Mouse (Mus musculus) liver, embryonic 14.5 days (tissue): ENCODE results near the gene Nus1. TPM values are rescaled to one million over a fixed set of nuclear protein-coding genes. Genes with fewer than 3 reads are reported as not detected.

ENCODE experiments used
- ATAC-seq: fragments of 200-750 bp; cut with Nextera tagmentation; 2 replicates; pipeline ENCODE4 v1.8.0; 2017; ENCODE audit warnings: moderate number of reproducible peaks, mild to moderate bottlenecking, moderate library complexity; ENCODE audit not compliant: insufficient read depth
- DNase-seq, 3 experiments: peaks; one replicate each; pipeline ENCODE4 v3.0.0-alpha.2; 2012 to 2013; ENCODE audit warnings: low read depth in 3 of 3, low spot score in 3 of 3
- H3K27ac ChIP-seq: fragments of 300-500 bp; sonication (generic); 2 replicates; pipeline ENCODE4 v1.5.1; 2014; ENCODE audit warnings: moderate library complexity, mild to moderate bottlenecking, control low read depth, inconsistent platforms
- H3K27me3 ChIP-seq: fragments of 300-500 bp; sonication (generic); 2 replicates; pipeline ENCODE4 v1.6.1; 2014; ENCODE audit warnings: mild to moderate bottlenecking, low read length, moderate library complexity; ENCODE audit not compliant: control insufficient read depth, insufficient read depth
- H3K36me3 ChIP-seq: fragments of 300-500 bp; sonication (generic); replicated peaks from 2 replicates; pipeline ENCODE4 v1.6.1; 2014; ENCODE audit warnings: low read depth; ENCODE audit not compliant: control insufficient read depth, insufficient read depth
- H3K4me1 ChIP-seq, 2 experiments: fragments of 200-500 bp in 1 of 2; fragments of 300-500 bp in 1 of 2; sonication (generic) in 1 of 2; replicated peaks; 2 replicates each; pipeline ENCODE4 v1.6.1; 2012 to 2014; ENCODE audit warnings: antibody characterized with exemption in 1 of 2, inconsistent platforms in 1 of 2, low read length in 1 of 2; ENCODE audit not compliant: control insufficient read depth in 2 of 2, insufficient read depth in 2 of 2
- H3K4me2 ChIP-seq: fragments of 300-500 bp; sonication (generic); 2 replicates; pipeline ENCODE4 v1.6.1; 2014; ENCODE audit warnings: low read depth, mild to moderate bottlenecking, control low read depth, moderate library complexity
- H3K4me3 ChIP-seq, 2 experiments: fragments of 200-500 bp in 1 of 2; fragments of 300-500 bp in 1 of 2; sonication (generic) in 1 of 2; 2 replicates each; pipeline ENCODE4 v1.5.1; 2012 to 2014; ENCODE audit warnings: low read depth in 2 of 2, low read length in 2 of 2, mild to moderate bottlenecking in 2 of 2, control low read depth in 1 of 2, inconsistent platforms in 1 of 2, moderate library complexity in 1 of 2; ENCODE audit not compliant: insufficient read depth in 1 of 2
- H3K9ac ChIP-seq: fragments of 300-500 bp; sonication (generic); replicated peaks from 2 replicates; pipeline ENCODE4 v1.6.1; 2014; ENCODE audit warnings: mild to moderate bottlenecking, control low read depth, moderate library complexity
- H3K9me3 ChIP-seq: fragments of 300-500 bp; sonication (generic); 2 replicates; pipeline ENCODE4 v1.6.1; 2016; ENCODE audit warnings: low read length, mixed read lengths; ENCODE audit not compliant: control insufficient read depth
- CTCF ChIP-seq: IDR thresholded peaks from 2 replicates; pipeline ENCODE4 v1.5.1; 2016; ENCODE audit warnings: antibody characterized with exemption, low read depth, control low read depth
- EP300 ChIP-seq: IDR thresholded peaks from 2 replicates; pipeline ENCODE4 v1.6.1; 2016; ENCODE audit warnings: antibody characterized with exemption, low read depth
- WGBS: fragments of 180-500 bp; shearing (Covaris S2); extraction: QIAGEN DNeasy Blood & Tissue Kit; methylation state at CpG from one replicate; pipeline ENCODE4 v1.1.7; 2014; ENCODE audit not compliant: insufficient replicate concordance; 5-methylcytosine and 5-hydroxymethylcytosine counted together
- polyA plus RNA-seq, 2 experiments: library from polyadenylated mRNA; depleted of rRNA in 1 of 2; stranded (reverse) in 1 of 2; unstranded in 1 of 2; fragments of >200 nt; fragmentation: Nextera tagmentation in 1 of 2; extraction: Ambion mirVana in 1 of 2; gene quantifications; 2 replicates each; pipeline versions ENCODE4 v1.2.1 to v1.2.3; 2012 to 2014

Gene Nus1
- polyA plus RNA-seq, 2 experiments, result 4.9 to 8.4 TPM

GRCm38 (mm10) chr10:52384823-52385610, 32.3 kb upstream of the Nus1 start:
- ATAC-seq (no peak), DNase-seq (peak in 1 of 3 experiments; percentile 31)
- no peak overlapping the region for H3K4me2 ChIP-seq

GRCm38 (mm10) chr10:52387192-52387591, 30.2 kb upstream of the Nus1 start:
- no peaks in the 10 kb centered on the region for H3K9me3 ChIP-seq
- no peak overlapping the region for H3K27ac ChIP-seq
- no peak overlapping the region for H3K9ac ChIP-seq
- 50% methylated on average over 4 of the region's 4 CpGs for WGBS
- ATAC-seq (no peak), DNase-seq (no peak)
- no peak overlapping the region for H3K4me3 ChIP-seq
- no peaks in the 10 kb centered on the region for H3K36me3 ChIP-seq
- H3K4me2 ChIP-seq, result no peak overlapping the region
- H3K4me1 ChIP-seq, result peaks cover 4 to 8% of the 10 kb centered on the region in 2 experiments
- H3K27me3 ChIP-seq, result no peaks in the 10 kb centered on the region; the same call in 1 of the 2 replicates
- no peak for TF ChIP-seq CTCF
- TF ChIP-seq EP300, result no peak

More at GRCm38 (mm10) chr10:52384823-52385610, 32.3 kb upstream of the Nus1 start:
- Histone ChIP-seq H3K9ac (no peak overlapping the region), H3K4me1 (peaks cover 4 to 8% of the 10 kb centered on the region in 2 experiments), H3K36me3 (no peaks in the 10 kb centered on the region), H3K27me3 (no peaks in the 10 kb centered on the region), H3K9me3 (no peaks in the 10 kb centered on the region), H3K27ac (no peak overlapping the region), H3K4me3 (no peak overlapping the region)
- peak; percentile 76 for TF ChIP-seq CTCF
- no peak for TF ChIP-seq EP300
- WGBS, result 51% methylated on average over 8 of the region's 8 CpGs

- TF ChIP-seq EP300, result no peak
- TF ChIP-seq CTCF, result no peak
- no peak within 1 kb of the TSS for H3K4me2 ChIP-seq
- H3K9ac ChIP-seq, result no peak within 1 kb of the TSS
- WGBS, result 54% methylated on average over 5 of the region's 5 CpGs
- ATAC-seq, result no peak
- no peaks in the 10 kb centered on the region for H3K9me3 ChIP-seq
- H3K27ac ChIP-seq, result no peak within 1 kb of the TSS
- DNase-seq, result no peak
- H3K36me3 ChIP-seq, result no peaks in the 10 kb centered on the region
- H3K4me1 ChIP-seq, result no peaks in the 10 kb centered on the region
- H3K27me3 ChIP-seq, result no peaks in the 10 kb centered on the region; the same call in 1 of the 2 replicates
- no peak within 1 kb of the TSS for H3K4me3 ChIP-seq
Measured at GRCm38 (mm10) chr10:52388922-52389430, 28.4 kb upstream of the Nus1 start, which contains the start of gene Nepn. Nepn (plus strand) TSS chr10:52388972.

- Histone ChIP-seq H3K27me3 (no peaks in the 10 kb centered on the region; the same call in 1 of the 2 replicates), H3K36me3 (no peaks in the 10 kb centered on the region), H3K9ac (no peak overlapping the region), H3K4me2 (no peak overlapping the region), H3K4me3 (no peak overlapping the region), H3K4me1 (no peaks in the 10 kb centered on the region), H3K27ac (no peak overlapping the region), H3K9me3 (no peaks in the 10 kb centered on the region)
- ATAC-seq (no peak), DNase-seq (no peak)
- 50% methylated on average over 3 of the region's 3 CpGs for WGBS
- TF ChIP-seq CTCF (no peak), EP300 (no peak)
Measured at GRCm38 (mm10) chr10:52389438-52389837, 27.9 kb upstream of the Nus1 start.

- no peak for DNase-seq
- Histone ChIP-seq H3K27ac (no peak overlapping the region), H3K4me3 (no peak overlapping the region), H3K36me3 (no peaks in the 10 kb centered on the region), H3K9me3 (no peaks in the 10 kb centered on the region), H3K27me3 (no peaks in the 10 kb centered on the region; the same call in 1 of the 2 replicates), H3K9ac (no peak overlapping the region), H3K4me1 (no peaks in the 10 kb centered on the region), H3K4me2 (no peak overlapping the region)
- ATAC-seq, result no peak
- TF ChIP-seq EP300 (no peak), CTCF (no peak)
- WGBS, result 33% methylated on average over 2 of the region's 2 CpGs
Measured at GRCm38 (mm10) chr10:52391208-52391607, 26.1 kb upstream of the Nus1 start.
